Mouse (Mus musculus) mammary gland, adult 2 months (tissue): Measurements from ENCODE around the gene Hbp1. TPM values are rescaled to one million over a fixed set of nuclear protein-coding genes. Genes with fewer than 3 reads are reported as not detected.

ENCODE experiments used
- polyA plus RNA-seq: library from polyadenylated mRNA; depleted of rRNA; stranded (reverse); fragments of >200 nt; gene quantifications from 2 replicates; pipeline ENCODE4 v1.2.3, GENCODE M21; 2012; ENCODE audit warnings: low replicate concordance; rRNA removed

The Hbp1 gene
- polyA plus RNA-seq: 58.9 and 127 TPM in 2 replicates

DNA sequence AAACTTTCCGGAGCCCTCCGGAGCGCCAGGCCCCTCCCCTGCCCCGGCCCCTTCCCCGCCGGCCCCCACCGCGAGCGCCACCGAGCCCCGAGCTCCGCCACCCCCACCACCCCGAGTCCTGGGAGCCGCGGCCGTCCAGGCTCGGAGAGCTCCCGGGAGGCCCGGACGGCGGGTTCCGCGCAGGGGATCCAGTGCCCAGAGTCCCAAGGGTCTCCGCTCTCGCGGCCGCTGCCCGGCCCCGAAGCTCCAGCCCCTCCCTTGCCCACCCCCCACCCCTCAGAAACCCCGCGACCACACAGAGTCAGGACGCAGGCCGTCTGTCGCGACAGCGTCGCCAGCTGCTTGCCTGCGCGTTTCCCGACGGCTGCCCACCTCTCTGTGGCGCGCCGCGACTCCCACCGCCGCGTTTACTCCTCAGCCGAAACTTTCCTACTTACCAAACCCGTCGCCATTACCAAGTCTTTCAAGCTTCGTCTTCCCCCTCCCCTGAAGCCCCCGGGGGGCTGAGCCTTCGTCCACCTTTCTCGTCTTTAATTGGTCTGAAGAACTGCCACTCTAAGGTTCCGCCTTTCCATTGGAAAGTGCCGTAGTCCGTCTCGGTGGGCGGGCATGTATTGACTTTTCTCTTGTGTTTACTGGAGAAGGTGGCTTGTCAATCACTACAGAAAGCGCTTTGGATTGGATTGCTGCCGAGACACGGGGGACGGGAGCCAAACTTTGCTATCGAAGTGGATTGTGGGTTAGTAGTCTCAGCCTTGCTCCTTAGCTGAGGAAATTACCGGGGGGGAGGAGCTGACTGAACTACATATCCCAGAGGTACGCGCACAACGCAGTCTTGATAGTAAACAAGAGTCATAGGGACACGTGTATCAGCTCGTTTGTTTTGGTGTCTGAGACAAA lies at the start of gene Hbp1:
Hbp1 (minus strand) TSS at position 777 of the 900 bp plus-strand sequence.

Other genes with a start within 250 kb of the Hbp1 start
- not detected in 2 replicates for gene Gpr22, start 236.6 kb downstream of the Hbp1 start, polyA plus RNA-seq
- gene Prkar2b, start 110.8 kb upstream of the Hbp1 start, polyA plus RNA-seq: 51.0 and 113 TPM in 2 replicates